Mouse (Mus musculus): ENCODE measurements around the gene Clybl. TPM values are rescaled to one million over a fixed set of nuclear protein-coding genes. Genes with fewer than 3 reads are reported as not detected.

The Clybl gene
- polyA plus RNA-seq, 1 experiment: 342 TPM

DNA sequence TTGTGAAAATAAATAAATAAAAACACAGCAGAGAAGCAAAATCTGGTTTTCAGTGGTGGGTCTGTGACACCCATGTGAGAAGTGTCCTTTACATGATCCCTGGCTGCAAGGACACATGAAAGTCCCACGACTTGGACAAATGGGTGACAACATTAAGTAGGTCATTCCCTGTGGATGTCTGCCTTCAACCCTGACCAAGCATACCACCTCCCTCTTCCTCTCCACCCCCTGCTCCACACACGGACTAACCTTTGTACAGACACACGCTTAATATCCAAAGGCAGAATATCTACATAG lies 203.7 kb downstream of the Clybl start:
- no peak overlapping the region for H3K27ac ChIP-seq (replicated peaks; ENCODE audit: low read depth, low read length)
- H3K4me1 ChIP-seq (ENCODE audit: control insufficient read depth, insufficient read depth, insufficient read length, low read length): no peaks in the 10 kb centered on the region
- no peak overlapping the region for H3K4me3 ChIP-seq (ENCODE audit: insufficient read depth, low read depth, low read length)

DNA sequence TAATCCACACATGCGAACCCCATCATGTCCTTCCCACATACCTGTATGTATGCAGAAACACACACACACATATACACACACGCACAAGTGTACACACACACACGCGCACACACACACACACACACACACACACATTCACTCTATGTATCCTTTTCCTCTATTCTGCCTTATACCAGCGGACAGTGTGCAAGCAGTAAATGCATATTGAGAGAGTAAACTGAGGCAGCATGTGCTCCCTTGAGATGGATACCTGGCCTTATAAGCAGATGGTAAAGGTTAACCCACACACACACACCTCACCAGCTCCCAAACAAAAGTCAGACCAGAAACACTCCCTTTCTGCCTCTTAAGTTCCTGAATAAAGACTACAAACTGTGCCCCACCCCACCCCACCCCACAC lies 204.3 kb downstream of the Clybl start:
- Histone ChIP-seq H3K4me1 (ENCODE audit: control insufficient read depth, insufficient read depth, insufficient read length, low read length) (no peaks in the 10 kb centered on the region), H3K27ac (replicated peaks; ENCODE audit: low read depth, low read length) (no peak overlapping the region), H3K4me3 (ENCODE audit: insufficient read depth, low read depth, low read length) (no peak overlapping the region)

DNA sequence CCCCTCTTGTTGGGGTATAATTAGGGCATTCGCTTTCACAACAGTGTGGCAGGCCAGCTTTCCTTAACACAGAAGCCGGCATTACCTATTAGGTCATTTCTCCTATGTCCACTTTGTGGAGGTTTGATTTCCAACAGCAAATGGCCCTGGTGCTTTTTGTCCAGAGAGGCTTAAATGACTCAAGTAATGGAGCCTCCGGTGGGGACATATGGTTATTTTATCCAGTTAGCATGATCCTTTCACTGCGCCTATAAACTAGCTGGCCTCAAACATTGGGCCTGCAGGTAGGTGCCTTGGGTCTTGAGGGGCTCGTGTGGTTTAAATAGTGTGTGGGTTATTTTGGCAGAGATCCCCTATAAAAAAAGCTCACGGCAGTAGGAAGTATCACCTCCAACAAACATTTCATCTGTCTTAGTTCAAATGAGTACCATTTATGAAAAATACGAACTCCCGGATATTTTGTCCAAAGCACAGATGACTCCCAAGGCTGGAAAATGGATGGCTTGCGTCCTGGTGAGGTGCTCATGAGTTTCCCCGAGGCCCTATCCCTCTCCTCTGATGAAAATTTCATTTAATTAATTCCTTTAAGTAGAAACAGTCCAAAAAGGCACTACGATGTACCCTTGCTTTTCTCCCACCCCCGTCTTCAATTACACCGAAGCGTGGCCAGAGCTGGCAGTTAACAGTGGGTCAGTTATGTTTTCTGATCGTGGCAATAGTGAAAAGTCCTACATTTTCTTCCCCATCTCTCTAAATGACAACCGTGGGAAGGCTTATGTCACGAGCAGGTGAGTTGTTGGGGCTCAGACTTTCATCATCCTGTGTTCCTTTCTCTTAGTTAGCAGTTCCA lies 205.0 kb downstream of the Clybl start:
- Histone ChIP-seq H3K4me1 (ENCODE audit: control insufficient read depth, insufficient read depth, insufficient read length, low read length) (no peaks in the 10 kb centered on the region), H3K4me3 (ENCODE audit: insufficient read depth, low read depth, low read length) (no peak overlapping the region), H3K27ac (replicated peaks; ENCODE audit: low read depth, low read length) (no peak overlapping the region)

DNA sequence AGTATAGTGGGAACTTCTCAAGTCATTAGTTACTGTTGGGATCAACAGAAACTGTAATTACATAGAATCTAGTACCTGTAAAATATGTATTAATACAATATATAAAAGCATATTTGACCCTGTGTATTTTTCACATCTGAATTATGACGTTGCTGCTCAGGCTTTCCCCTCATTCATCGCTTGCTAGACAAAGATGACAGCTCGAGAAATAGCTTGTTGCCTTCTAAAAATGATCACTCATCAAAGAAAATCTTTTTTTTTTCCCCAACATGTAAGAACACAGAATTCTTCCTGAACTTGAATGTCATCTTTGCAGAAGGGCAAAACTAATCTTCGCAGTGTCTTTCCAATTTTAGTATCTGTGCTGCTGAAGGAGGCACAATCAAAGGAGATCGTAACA lies 206.3 kb downstream of the Clybl start:
- Histone ChIP-seq H3K27ac (replicated peaks; ENCODE audit: low read depth, low read length) (no peak overlapping the region), H3K4me3 (ENCODE audit: insufficient read depth, low read depth, low read length) (no peak overlapping the region), H3K4me1 (ENCODE audit: control insufficient read depth, insufficient read depth, insufficient read length, low read length) (no peaks in the 10 kb centered on the region)

DNA sequence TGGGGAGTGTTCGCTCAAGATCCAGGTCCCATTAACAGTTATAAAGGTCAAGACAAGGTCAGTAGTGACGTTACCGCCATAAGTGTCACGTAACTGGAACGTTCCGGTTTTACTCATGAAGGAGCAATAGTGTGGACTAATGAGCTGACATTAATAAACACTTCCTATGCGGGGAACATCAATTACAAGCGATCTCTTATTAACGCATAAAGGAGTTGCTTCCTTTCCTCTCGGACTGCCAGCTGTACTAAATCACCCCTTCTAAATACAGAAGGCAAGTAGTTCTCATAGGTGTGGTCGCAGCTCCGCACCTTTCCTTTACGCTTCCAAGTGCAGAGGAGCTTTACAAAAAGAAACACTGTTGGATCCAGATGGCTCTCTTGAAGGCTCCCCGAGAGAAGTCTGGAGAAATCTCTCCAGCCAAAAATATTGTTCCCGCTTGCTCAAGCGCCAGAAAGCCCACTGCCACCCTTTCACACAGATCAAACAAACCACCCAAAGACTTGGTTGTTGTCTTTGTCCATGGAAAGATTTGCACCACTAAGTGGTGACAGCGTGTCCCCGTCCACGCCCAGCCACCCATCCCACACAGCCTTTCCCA lies 207.0 kb downstream of the Clybl start:
- no peaks in the 10 kb centered on the region for H3K4me1 ChIP-seq (ENCODE audit: control insufficient read depth, insufficient read depth, insufficient read length, low read length)
- H3K27ac ChIP-seq (replicated peaks; ENCODE audit: low read depth, low read length): no peak overlapping the region

DNA sequence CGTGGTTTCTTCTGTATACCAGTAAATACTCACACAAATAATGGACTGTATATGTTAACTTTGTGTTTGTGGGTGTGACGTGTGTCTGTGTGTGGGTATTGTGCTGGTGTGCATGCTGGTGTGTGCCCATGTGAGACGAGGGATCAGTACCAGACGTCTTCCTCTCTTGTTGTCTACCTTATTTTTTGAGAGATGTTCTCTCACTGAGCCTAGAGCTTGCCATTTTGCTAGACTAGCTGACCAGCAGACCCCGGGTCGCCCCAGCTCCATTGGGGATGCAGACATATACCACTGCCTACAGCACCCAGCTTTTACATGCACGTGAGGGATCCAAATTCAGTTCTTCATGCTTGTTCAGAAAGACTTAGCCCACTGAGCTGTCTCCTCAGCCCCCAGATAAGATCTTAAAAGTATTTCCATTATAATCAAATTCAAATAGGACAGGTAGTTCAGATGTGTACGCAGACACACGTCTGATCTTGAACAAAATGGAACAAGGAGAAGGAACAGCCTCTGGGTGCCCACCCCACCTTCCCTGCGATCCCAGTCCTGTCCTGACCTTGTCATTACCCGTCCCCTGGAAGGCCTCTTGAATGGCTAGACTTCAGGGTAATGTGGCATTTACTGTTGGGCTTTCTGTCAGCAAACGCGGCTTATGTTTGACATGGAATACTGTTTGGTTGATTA lies 208.3 kb downstream of the Clybl start:
- no peaks in the 10 kb centered on the region for H3K4me1 ChIP-seq (ENCODE audit: control insufficient read depth, insufficient read depth, insufficient read length, low read length)
- no peak overlapping the region for H3K4me3 ChIP-seq (ENCODE audit: insufficient read depth, low read depth, low read length)
- no peak overlapping the region for H3K27ac ChIP-seq (replicated peaks; ENCODE audit: low read depth, low read length)

More for the DNA sequence above, 207.0 kb downstream of the Clybl start:
- H3K4me3 ChIP-seq (ENCODE audit: insufficient read depth, low read depth, low read length): no peak overlapping the region

DNA sequence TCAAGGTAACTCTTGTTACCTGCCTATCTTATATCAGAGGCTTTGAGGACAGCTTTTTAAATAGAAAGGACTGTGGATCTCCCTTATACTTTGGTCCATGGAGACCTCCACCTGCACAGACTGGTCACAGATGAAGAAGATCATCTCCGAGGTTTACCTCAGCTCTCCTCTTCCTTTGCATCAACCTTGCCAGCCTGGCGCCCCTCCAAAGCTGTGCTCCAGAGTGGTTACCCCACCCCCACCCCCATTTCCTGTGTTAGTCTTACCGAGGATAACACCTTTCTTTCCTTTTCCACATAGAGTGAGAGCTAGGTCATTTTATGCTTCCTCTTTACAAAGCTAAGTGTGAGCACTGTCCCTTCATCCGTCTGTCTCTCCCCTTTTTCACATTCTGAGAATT lies 209.4 kb downstream of the Clybl start:
- Histone ChIP-seq H3K27ac (replicated peaks; ENCODE audit: low read depth, low read length) (no peak overlapping the region), H3K4me1 (ENCODE audit: control insufficient read depth, insufficient read depth, insufficient read length, low read length) (no peaks in the 10 kb centered on the region), H3K4me3 (ENCODE audit: insufficient read depth, low read depth, low read length) (no peak overlapping the region)

DNA sequence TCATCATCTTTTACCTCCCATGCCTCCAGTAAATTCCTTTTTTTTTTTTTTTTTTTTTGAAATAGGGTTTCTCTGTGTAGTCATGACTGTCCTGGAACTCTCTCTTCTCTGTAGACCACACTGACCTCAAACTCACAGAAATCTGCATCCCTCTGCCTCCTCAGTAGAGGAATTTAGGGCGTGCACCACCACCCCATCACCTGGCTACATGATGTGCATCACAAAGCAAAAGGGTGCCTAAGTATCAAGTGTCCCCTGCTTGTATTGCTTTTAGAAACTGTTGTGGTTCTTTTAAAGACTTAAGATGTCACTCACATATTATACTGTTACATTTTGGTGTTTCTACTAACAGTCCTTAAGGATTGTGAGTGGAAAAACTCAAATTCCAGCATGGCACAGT lies 211.6 kb downstream of the Clybl start:
- Histone ChIP-seq H3K4me1 (ENCODE audit: control insufficient read depth, insufficient read depth, insufficient read length, low read length) (no peaks in the 10 kb centered on the region), H3K4me3 (ENCODE audit: insufficient read depth, low read depth, low read length) (no peak overlapping the region)

DNA sequence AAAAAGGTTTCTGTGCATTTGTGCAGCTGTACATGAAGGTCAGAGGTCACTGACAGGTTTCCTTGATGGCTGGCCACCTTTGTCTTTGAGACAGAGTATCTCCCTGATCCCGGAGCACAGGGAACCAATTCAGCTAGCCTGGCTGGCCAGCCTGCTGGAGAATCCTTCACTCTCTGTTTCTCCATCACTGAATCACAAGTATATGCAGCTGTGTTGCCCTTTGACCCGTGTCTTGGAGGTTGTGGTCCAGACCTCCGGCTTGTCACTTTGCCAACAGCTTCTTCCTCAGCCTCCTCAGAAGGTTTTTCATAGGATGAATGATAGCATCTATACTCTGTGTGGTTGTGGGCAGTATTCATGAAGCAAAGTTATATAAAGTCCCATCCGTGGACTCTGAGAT lies 217.2 kb downstream of the Clybl start:
- Histone ChIP-seq H3K4me3 (ENCODE audit: insufficient read depth, low read depth, low read length) (no peak overlapping the region), H3K4me1 (ENCODE audit: control insufficient read depth, insufficient read depth, insufficient read length, low read length) (no peaks in the 10 kb centered on the region), H3K27ac (replicated peaks; ENCODE audit: low read depth, low read length) (no peak overlapping the region)

More for the DNA sequence above, 211.6 kb downstream of the Clybl start:
- H3K27ac ChIP-seq (replicated peaks; ENCODE audit: low read depth, low read length): no peak overlapping the region

DNA sequence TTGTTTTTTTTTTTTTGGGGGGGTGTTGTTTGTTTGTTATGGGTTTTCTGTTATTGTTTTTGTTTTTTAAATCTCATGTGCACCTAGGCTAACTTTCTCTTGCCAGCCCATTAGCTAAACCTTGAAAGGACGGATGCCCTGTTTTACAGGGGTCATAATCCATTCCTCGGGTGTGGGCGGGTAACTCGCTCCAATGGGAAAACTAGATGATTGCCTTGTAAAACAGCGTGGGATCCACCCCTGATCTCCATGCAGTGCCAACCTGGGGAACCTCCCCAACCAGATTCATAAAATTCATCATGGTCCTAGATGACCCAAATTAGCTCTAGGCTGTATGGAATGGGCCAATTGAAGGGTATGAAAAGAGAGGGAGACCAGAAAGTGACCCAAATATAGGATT lies 218.4 kb downstream of the Clybl start:
- H3K4me1 ChIP-seq (ENCODE audit: control insufficient read depth, insufficient read depth, insufficient read length, low read length): no peaks in the 10 kb centered on the region
- no peak overlapping the region for H3K27ac ChIP-seq (replicated peaks; ENCODE audit: low read depth, low read length)
- no peak overlapping the region for H3K4me3 ChIP-seq (ENCODE audit: insufficient read depth, low read depth, low read length)

DNA sequence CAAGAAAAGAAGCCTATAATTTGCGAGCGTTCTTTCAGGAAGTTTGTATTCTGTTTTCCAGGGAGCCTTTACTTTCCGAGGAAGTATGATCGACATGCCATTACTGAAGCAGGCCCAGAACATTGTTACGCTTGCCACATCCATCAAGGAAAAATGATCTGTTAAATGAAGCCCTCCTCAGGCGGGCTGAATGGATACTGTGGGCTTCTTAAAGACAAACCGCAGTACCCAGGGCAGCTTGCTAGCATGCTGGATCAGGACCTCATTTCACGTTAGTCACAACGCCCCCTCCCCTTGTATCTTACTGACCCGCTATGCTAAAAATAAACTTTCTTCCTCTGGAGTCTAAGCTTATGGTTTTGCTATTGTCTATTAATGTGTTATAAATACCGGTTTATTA lies 220.4 kb downstream of the Clybl start:
- Histone ChIP-seq H3K27ac (replicated peaks; ENCODE audit: low read depth, low read length) (no peak overlapping the region), H3K4me3 (ENCODE audit: insufficient read depth, low read depth, low read length) (no peak overlapping the region), H3K4me1 (ENCODE audit: control insufficient read depth, insufficient read depth, insufficient read length, low read length) (no peaks in the 10 kb centered on the region)

DNA sequence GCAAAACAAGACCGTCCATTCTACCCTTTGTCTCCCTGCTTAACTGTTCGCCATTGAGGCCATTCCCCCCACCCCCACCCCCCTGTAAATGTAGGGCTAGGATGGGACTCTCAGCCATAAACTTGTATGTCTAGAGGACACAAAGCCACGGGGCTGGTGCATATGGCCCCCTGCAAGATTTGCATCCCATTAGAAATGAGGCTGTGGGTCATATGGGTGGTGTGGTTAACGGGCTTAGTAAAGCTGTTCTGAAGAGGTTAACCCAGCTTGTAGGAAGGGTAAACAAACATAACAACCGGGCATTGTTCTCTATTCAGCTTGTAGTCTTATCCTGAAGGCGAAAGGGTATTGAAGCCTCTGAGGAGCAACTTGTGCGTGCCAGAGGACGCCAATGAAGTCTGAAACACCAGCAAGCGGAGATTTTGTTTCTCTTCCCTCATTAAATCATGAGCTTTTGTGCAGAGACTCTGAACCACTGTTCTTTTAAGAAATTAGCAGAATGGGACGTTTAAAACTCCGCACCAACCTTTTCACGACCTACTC lies 221.3 kb downstream of the Clybl start:
- Histone ChIP-seq H3K4me1 (ENCODE audit: control insufficient read depth, insufficient read depth, insufficient read length, low read length) (no peaks in the 10 kb centered on the region), H3K27ac (replicated peaks; ENCODE audit: low read depth, low read length) (no peak overlapping the region), H3K4me3 (ENCODE audit: insufficient read depth, low read depth, low read length) (no peak overlapping the region)

DNA sequence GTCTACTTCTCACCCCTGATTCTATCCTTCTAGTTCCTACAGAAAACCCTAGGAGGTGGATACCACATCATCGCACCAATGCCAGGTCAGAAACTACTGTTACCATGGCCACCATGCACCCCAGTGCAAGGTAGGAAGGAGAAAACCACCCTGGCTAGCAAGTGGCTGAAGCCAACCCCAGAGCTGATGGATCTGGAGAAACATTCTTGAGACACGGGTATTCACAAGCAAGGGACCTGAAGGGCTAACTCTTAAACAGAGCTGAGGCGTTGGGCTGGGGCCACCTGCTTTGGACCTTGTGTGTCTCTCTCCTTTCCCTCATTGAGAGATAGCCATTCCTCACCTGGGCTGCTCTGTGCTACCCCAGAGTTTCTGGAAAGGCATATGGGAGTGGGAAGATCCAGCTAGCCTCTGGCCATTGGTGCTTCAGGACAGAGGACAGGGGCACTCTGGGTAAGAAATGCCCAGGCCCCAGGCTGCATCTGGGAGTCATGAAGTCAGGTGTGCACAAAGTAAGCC lies 222.0 kb downstream of the Clybl start:
- H3K27ac ChIP-seq (replicated peaks; ENCODE audit: low read depth, low read length): no peak overlapping the region
- no peak overlapping the region for H3K4me3 ChIP-seq (ENCODE audit: insufficient read depth, low read depth, low read length)
- H3K4me1 ChIP-seq (ENCODE audit: control insufficient read depth, insufficient read depth, insufficient read length, low read length): no peaks in the 10 kb centered on the region

DNA sequence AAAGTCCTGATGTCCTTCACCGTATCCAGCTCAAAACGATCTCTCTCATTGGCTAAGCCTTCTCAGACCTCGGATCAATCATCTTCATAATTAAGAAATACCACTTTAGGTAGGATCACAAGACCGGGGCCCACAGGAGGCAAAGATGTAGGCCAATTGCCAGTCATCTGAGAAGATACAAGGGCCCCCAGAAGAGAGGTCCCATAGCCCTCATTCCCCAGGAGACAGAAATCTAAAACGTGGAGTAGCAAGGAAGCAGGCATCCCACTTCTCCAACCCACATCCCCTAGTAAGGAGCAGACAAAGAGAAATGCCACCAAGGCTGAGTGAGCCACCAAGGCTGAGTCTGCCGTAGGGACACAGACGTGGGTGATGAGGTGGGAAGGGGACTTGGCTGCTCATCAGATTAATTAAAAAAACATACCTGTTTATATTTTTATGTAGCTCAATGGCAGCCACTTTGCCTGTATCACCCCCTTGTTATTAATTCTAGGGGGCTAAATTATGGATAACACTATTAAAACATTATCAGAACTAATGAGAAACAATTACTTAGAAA lies 223.2 kb downstream of the Clybl start:
- Histone ChIP-seq H3K27ac (replicated peaks; ENCODE audit: low read depth, low read length) (no peak overlapping the region), H3K4me1 (ENCODE audit: control insufficient read depth, insufficient read depth, insufficient read length, low read length) (no peaks in the 10 kb centered on the region), H3K4me3 (ENCODE audit: insufficient read depth, low read depth, low read length) (no peak overlapping the region)

DNA sequence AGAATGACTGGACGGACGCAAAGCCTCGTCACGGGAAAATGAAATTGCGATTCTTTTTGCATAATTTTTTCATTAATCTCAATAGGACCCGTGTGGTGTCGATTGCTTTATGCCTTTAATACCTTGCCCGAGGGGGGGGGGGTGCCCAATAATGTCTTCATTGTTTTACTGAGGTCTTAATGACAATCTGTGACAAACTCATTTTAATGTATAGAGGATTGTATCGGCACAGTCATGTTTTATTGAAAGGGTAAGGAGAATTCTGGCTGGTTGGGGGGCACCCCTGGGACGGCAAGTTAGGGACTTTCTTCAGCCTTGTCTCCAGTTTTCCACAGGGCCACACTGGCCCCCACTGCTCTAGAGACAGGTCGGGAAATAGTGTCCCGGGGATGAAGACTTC lies 223.7 kb downstream of the Clybl start:
- H3K4me1 ChIP-seq (ENCODE audit: control insufficient read depth, insufficient read depth, insufficient read length, low read length): no peaks in the 10 kb centered on the region
- no peak overlapping the region for H3K27ac ChIP-seq (replicated peaks; ENCODE audit: low read depth, low read length)
- H3K4me3 ChIP-seq (ENCODE audit: insufficient read depth, low read depth, low read length): no peak overlapping the region

Measured in brown adipose tissue, adult 24 weeks (tissue).